Mouse (Mus musculus) layer of hippocampus, postnatal 25 days (tissue): ENCODE data around the gene 3110001I22Rik. TPM values are rescaled to one million over a fixed set of nuclear protein-coding genes. Genes with fewer than 3 reads are reported as not detected.
"Not testable (repeated sequence)": the region's sequence is repeated elsewhere in the genome, so short reads cannot be mapped to it uniquely, and the experiment has no call there.

ENCODE experiments used
- DNase-seq, 2 experiments: peaks; one replicate each; pipeline ENCODE4 v3.0.0; 2022; ENCODE audit warnings: mixed read lengths in 2 of 2, low spot score in 1 of 2; ENCODE audit errors: extremely low spot score in 1 of 2
- total RNA-seq, 2 experiments: library from RNA; stranded (reverse); gene quantifications; 2 replicates each; pipeline ENCODE4 v1.2.3; 2021

The 3110001I22Rik gene
- total RNA-seq = 1 to 10 TPM; 3.5 to 3.6 TPM

DNA sequence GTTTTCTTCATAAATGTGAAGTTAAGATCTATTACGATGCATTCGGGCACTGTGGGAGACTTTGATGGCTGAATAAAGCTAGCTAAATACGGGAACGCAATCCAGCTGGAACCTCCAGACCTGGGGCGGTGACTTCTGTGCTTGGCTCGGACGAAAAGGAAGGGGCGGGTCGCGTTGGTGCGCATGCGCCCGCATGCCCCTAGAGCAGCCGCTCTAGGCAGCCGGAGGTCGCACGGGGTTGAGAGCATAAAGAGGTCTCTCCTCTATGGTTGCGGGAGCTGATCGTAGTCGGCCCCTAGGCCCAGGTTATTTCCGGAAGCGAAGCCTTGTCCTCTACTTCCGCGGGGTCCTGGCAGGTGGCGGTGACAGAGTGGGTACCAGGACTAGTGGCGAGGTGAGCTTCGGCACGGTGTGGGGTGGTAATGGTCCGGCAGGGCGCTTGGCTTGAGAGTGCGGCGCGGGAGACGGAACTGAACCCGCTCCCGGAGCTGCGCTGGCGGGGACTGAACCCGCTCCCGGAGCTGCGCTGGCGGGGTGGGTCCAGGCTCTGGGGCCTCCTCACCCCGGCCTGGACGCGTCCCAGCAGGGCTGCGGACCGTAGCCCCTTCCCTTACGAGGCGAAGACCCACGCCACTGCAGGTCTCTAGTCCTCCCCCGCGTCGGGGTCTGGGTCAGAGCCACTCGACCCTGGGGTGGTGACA, at the start of gene 3110001I22Rik, which contains the start of gene Bfar:
TSS of gene 3110001I22Rik (plus strand) at position 245 of the 701 bp plus-strand sequence.
TSS of gene Bfar (plus strand) at position 174 of the 701 bp plus-strand sequence.
- DNase-seq = peak; percentile 72 to 73

- no peak for DNase-seq
Observed at GRCm38 (mm10) chr16:13628345-13628744, 43.4 kb upstream of the 3110001I22Rik start.

DNA sequence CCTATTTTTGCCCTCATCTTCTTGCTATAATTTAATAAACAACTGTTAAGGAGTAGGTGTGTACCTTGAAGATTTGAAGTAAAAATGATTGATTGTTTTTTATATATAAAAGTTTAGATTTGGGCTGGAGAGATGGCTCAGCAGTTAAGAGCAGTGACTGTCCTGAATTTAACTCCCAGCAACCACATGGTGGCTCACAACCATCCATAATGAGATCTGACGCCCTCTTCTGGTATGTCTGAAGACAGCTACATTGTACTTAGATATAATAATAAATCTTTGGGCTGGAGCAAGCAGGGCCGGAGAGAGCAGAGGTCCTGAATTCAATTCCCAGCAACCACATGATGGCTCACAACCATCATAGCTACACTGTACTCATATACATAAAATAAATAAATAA, 33.5 kb upstream of the 3110001I22Rik start:
- not testable (repeated sequence) for DNase-seq

DNA sequence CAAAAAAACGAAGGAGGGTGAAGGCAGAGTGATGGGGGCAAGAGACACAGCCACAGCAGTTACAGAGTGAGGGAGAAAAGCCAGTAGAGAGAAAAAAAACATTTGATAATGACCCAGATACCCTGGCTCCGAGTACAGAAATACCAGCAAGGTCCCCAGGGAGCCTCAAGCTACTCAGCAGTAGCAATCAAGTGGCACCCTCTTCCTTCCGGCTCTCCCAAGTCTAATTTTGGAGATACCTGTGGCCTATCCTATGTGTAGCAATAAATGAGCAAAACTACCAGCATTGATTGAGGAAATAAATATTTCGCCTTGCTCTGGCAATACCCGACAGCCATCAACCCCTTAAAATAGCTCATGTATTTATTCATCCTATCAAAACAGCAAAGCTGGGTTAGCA, 32.2 kb upstream of the 3110001I22Rik start:
- DNase-seq = no peak

DNA sequence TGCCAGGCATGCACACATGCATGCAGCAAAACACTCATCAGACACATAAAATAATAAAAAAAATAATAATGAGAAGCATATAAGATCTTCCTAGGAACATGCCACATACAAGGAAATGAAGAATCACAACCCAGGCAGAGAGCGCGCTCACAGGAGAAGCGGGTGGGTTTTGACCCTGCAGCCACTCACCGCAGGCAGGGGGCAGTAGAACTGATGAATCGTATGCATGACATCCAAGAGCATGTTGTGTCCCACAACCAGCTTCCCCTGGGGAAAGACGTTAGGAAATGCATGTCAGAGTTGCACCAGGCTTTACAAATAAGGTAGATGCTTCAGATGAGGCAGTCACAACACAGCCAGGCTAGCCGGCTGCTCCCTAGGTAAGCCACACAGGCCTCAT, 31.7 kb upstream of the 3110001I22Rik start:
- DNase-seq = peak in 1 of 2 experiments; percentile 8

DNA sequence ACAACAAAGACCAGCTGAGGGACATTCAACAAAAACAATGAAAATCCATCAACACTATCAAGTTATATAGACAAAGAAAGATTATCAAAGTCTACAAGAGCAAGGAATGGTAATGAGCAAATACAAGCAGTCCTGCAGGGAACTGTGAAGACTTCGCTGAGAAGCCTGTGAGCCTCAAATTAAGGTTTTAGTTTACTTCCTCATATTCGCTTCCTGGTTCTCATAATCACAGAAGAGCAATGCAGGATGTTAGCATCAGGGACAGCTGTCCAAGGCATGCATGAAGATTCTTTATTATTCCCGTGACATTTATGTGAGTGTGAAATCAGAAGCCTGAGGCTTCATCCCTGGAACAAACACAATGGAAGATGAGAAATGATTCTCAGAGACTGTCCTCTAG, 27.3 kb upstream of the 3110001I22Rik start:
- DNase-seq = no peak

DNA sequence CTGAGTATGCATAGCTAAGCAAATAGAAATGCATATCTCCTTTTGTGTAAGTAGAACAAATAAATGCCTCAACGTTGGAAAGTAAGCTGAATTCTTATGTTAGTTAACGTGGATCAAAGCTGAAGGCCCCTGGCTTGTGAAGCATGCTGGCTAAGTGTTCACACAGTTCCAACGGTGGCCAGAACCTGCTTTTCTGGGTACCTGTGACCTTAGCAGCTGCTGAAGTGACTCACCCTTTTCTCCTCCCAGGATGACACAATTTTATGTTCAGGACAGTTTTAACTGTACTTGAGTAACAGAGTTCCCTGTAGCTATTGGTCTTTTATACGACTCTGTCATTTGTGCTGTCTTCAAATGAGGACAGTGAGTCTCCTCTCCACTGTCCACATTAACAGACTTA, 25.8 kb upstream of the 3110001I22Rik start:
- no peak for DNase-seq

DNA sequence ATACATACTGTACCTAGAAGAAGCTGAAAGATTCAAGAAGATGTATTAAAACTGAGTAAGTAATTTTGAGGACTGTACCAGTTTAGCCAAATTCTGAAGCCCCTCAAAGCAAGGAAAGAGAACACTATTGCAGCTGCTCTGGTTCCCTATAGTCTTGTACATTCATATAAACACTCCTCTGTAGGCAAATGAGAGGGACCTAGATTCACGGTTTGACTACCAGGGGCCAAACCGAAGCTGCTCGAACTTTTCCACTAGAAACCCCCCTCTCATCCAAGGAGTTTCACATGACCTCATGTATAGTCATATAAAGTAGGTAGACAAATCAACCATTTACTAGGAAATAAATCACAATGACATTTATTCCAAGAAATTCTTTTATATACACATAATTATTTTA, 12.8 kb upstream of the 3110001I22Rik start:
- no peak for DNase-seq

DNA sequence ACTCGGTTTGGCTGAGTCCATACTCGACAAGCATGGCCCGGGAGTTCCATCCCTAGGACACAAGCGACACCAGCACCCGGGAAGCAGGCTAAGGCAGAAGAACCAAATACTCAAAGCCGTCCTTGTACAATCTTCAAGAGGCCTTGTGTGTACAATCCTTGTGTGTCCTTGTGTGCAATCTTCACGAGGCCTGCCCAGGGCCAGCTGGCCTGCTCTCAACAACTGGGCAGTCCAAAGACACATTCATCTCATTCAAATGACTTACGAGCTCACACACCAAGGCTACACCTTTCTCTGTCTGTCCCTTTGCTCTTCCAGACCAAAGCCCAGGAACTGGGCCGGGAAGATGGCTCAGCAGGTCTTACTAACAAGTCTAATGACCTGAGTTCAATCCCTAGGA, 11.0 kb upstream of the 3110001I22Rik start:
- no peak for DNase-seq

DNA sequence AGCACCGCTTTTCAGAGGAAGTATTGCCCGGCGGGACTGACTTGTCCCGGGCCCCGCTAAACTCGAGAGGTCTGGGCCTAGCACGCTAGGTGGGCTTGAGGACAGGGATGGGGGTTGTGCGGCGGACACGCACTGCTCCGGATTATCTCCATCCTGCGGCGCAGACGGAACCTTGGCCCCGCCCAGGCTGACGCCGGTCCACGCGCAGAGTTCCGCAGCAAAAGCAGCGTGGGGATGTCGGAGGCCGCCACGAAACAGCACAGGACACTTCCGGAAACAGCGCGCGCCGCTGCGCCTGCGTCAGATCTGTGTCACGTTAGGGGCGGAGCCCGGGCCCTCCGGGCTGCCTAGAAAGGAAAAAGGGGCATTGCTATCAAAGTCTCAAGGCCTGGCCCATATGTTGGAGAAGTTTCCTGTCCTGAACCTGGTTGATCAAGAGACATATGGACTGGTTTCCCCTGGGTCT, 3.8 kb upstream of the 3110001I22Rik start, which contains the start of gene Parn:
TSS of gene Parn (minus strand) at position 293 of the 466 bp plus-strand sequence.
- peak; percentile 88 to 91 for DNase-seq

GRCm38 (mm10) chr16:13668402-13669108, 3.2 kb upstream of the 3110001I22Rik start:
- peak in 1 of 2 experiments; percentile 5 for DNase-seq

DNA sequence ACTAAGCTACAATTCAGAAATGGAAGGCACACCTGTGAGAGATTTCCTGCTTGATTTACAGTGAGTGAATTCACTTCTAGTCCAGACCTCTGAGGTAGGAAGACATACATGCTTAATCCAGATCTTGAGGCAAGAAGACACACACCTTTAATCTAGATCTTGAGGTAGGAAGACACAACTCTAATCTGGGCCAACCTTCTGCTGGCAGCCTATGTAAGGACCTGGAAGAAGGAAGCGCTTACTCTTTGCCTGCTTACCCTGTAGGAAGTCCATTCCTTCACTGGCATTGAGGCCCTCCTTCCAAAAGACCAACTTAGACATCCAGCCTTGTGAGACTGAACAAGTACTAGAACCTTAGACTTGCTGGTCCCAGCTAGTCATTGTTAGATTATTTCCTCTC, 2.4 kb upstream of the 3110001I22Rik start:
- DNase-seq = no peak

GRCm38 (mm10) chr16:13670896-13671295, 833 bp upstream of the 3110001I22Rik start:
- not testable (repeated sequence) for DNase-seq

- peak; percentile 22 to 29 for DNase-seq
Observed at GRCm38 (mm10) chr16:13672386-13672898, 713 bp downstream of the 3110001I22Rik start.

- no peak for DNase-seq
Observed at GRCm38 (mm10) chr16:13673114-13673513, 1.4 kb downstream of the 3110001I22Rik start.

DNA sequence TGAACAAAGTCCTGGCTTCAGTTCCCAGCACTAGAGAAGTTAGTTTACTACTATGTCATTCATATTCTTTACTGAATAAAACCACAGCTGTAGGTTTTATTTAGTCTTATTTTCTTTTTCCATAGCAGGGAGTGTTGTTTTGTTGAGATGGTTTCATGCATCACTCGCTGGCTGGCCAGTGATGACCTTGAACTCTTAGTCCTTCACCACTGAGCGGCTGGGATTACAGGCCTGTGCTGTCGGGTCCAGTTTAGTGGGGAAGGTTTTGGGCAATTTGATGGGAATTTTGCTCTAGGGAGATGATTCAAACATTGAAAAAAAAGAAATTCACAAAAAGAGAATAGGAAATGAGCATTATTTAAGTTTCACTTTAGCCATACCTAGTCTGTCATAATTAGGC, 2.8 kb downstream of the 3110001I22Rik start:
- no peak for DNase-seq

DNA sequence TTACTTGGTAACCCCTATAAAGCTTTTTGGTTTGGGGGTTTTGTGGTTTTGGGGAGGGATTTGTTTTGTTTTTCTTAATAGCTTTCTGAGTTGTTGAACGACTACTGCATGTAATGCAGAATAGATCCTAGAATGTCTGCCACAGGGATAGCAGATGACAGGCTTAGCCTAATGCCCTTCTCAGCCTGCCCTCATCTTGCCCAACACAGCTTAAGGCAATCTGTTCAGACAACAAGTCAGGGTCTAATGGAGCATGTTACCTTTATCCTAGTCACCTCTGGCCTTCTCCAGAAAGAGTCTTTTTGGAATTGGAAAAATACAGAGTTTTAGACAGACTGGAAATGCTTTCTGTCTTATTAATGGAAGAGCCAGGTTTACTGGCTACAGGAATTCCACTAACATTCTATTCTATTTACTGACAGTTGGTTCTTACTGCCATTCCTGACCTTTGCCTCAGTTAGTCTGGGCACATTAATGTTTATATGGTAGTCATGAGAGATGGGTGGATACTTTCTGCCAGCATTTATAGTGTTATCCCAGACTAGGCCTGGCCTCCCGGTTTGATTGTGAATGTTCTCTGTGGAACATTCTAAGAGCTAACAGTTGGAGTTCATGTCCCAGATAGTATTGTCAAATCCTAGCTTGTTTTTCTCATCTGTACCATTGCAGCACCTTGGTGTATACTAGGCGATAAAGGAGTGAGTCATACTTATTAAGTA, 7.0 kb downstream of the 3110001I22Rik start:
- DNase-seq = no peak

DNA sequence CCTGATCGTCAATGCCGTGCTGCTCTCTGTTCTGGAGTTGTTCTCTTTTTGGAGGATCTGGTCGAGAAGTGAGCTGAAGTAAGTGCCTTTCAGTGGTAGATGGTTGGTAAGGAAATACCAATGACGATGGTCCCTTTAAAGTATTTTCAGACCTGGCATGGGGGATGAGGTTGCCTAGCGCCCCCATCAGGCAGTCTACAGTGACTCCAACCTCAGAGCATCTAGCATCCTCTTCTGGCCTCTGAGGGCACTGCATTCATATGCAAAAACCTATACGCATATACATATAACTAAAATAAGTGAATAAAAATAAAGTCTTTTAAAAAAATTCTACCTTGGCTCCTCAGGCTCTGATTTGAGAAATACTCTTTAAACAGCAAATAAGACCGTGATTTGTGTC, 27.3 kb downstream of the 3110001I22Rik start:
- no peak for DNase-seq

- DNase-seq = no peak
Observed at GRCm38 (mm10) chr16:13702184-13702583, 30.5 kb downstream of the 3110001I22Rik start.

- DNase-seq = no peak
Observed at GRCm38 (mm10) chr16:13704676-13705075, 32.9 kb downstream of the 3110001I22Rik start.

DNA sequence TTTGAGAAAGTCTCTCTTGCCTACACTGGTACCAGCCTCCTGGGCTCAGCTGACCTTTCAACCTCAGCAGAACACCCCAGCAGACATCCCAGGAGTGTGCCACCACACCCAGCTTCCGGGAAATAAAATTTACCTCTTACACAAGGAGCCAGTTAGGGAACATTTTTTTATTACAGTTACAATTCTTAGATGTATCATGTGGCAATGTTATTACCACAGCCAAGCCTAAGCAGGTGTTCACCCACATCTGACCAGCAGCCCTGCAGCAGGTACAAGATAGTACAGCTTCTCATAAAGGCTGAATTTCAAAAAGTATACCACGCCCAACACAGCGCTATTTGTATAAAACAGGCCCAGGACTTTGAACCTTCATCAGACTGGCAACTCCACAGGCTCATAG, 43.2 kb downstream of the 3110001I22Rik start:
- no peak for DNase-seq
